Mouse (Mus musculus) megakaryocyte, adult 5-6 weeks (primary cell): ENCODE data around the gene Rbpj. TPM values are rescaled to one million over a fixed set of nuclear protein-coding genes. Genes with fewer than 3 reads are reported as not detected.

ENCODE experiments used
- ATAC-seq: 2 replicates; pipeline ENCODE4 v1.8.0; 2016; ENCODE audit warnings: mild to moderate bottlenecking, inconsistent platforms; ENCODE audit not compliant: poor library complexity, severe bottlenecking
- total RNA-seq, 2 experiments: library from RNA; stranded (forward) in 1 of 2; stranded (reverse) in 1 of 2; fragments of 153-499, 151-499 nt in 1 of 2; fragments of 221-1000, 200-1000 nt in 1 of 2; gene quantifications; 2 replicates each; pipeline versions ENCODE4 v1.2.3 to v1.2.4; 2015 to 2017

Gene Rbpj
- total RNA-seq, 2 experiments from 2014 or later = 50.8 to 93.2 TPM

- ATAC-seq = peak; percentile 57
Measured at GRCm38 (mm10) chr5:53589172-53589960, 123.4 kb downstream of the Rbpj start.

DNA sequence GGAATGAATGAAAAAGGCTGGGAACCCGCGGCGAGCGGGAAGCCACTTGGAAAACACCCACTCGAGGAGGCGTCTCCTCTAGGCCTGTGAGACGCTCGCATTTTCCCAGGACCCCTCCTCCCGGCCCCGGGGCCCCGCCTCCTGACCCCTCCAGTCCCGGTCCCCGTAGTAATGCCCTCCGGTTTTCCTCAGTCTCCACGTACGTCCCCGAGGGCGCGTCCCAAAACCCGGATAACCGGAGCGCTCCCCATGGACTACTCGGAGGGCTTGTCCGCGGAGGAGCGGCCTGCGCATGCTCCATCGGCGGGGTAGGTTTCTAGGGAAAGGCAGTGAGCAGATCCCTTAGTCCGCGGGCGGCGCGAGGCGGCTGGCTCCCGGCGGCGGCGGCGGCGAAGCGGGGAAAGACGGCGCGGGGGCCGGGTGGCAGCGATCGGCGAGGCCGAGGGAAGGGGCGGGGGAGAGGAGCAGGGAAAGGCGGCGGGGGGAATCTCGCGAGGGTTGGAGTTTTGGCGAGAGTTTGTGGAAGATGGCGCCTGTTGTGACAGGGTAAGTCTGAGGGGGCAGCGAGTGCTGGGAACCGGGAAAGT, 124.3 kb downstream of the Rbpj start:
- ATAC-seq = peak; percentile 43

- no peak for ATAC-seq
Measured at GRCm38 (mm10) chr5:53590875-53591682, 125.1 kb downstream of the Rbpj start.

- ATAC-seq = no peak
Measured at GRCm38 (mm10) chr5:53591683-53592050, 125.7 kb downstream of the Rbpj start.

- ATAC-seq = no peak
Measured at GRCm38 (mm10) chr5:53593080-53593688, 127.2 kb downstream of the Rbpj start.

DNA sequence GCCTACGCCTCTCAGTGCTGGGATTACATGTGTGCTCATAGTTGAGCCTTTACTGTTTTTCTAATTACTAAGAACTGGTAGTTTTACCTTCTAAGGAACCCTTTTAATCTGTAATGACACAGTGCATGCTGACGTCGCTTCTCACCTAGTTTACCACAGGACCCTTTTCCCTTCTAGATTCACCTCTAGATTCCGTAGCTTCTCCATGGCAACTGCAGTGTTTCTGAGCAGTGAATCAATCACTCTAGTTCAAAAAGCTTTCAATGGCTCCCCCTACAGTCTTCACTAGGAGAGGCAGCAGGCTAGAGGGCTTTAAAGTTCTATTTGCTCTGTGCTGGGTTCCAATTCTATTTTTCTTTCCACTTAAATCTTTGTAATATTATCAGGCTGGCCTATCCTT, 128.3 kb downstream of the Rbpj start:
- ATAC-seq = peak; percentile 51

- no peak for ATAC-seq
Measured at GRCm38 (mm10) chr5:53598510-53598909, 132.6 kb downstream of the Rbpj start.

GRCm38 (mm10) chr5:53599116-53599515, 133.2 kb downstream of the Rbpj start:
- ATAC-seq = no peak

GRCm38 (mm10) chr5:53602194-53602593, 136.2 kb downstream of the Rbpj start:
- no peak for ATAC-seq

- no peak for ATAC-seq
Measured at GRCm38 (mm10) chr5:53605450-53605849, 139.5 kb downstream of the Rbpj start.

DNA sequence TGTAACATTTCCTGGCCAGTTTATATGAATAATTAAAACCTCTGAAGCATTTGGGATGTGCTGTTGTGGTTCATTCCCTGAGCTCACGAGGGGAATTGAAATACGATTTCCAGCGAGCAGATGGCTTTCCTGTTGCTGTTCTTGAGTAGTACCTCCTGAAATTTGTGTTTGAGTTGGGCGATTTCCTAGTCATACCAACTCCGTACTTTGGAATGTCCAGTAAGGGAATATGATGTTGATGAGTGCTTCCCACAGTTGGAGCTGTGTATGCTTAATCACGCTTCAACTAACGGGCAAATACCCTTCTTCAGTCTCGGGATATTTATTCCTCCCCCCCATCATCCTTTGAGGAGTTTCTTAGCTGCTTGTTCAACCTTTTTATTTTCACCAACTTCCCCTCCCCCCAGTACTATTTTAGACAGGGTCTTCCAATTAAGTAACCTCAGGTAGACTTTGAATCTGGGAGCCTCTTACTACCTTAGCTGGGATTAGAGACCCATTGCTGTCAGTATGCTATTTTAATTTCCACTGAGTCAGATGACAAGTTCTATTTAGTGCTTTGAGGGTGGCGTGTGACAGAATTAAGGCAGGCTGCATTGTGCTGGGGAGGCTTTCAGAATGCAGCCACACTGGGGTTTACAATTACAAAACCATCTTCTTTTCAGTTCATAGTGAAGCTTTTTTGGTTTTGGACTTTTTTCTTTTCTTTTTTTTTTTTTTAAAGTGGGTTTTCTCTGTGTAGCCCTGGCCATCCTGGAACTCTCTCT, 141.5 kb downstream of the Rbpj start:
- ATAC-seq = no peak

DNA sequence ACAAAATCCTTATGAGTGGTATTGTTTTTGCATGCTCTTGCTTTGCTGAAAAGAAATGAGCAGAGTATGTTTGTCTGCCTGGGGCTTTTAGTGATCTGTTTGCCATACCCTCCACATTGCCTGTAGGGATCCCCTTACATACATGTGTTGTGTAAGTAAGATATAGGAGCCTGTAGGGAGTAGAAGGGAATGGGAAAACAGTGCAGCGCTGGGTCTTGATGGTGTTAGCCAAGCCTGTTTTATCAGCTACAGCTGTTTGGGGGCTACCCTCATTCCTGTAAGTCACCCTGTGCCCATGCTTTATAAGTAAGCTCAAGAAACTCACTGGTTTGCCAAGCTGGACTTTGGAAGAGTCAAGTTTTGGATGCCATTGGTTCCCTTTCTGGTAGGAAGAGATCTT, 152.9 kb downstream of the Rbpj start:
- no peak for ATAC-seq

DNA sequence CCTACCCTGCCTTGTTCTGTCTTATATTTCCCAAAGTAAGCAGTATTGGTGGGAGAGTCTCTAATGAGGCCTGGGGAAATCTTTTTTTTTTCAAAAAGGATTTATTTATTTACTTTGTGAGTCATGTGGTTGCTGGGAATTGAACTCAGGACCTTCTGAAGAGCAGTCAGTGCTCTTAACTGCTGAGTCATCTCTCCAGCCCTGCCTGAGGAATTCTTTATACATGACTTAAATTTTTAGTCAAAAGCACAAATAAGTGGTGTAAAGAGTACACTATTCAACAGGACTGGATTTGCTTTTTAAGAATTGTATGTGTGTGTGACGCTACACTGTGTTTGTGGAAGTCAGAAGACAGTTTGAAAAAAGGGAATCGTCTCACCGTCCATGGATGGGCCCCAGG, 166.1 kb downstream of the Rbpj start:
- ATAC-seq = no peak

- no peak for ATAC-seq
Measured at GRCm38 (mm10) chr5:53636795-53637194, 170.8 kb downstream of the Rbpj start.

- ATAC-seq = no peak
Measured at GRCm38 (mm10) chr5:53637206-53637605, 171.3 kb downstream of the Rbpj start.

GRCm38 (mm10) chr5:53638647-53639046, 172.7 kb downstream of the Rbpj start:
- peak; percentile 43; the same call in 1 of the 2 replicates for ATAC-seq

DNA sequence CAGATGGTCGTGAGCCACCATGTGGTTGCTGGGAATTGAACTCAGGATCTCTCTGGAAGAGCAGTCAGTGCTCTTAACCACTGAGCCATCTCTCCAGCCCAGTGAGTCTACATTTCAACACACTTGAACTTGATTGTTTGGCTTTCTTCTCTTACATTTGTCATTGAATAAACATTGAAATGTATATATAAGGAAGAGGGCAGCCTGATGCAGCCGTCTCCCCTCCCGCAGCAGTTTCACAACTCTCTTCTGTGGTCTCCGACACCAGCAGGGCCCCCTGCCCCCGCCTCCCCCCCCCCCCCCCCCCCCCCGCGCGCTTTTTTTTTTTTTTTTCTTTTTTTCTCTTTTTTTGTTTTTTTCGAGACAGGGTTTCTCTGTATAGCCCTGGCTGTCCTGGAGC, 180.7 kb downstream of the Rbpj start:
- ATAC-seq = no peak

DNA sequence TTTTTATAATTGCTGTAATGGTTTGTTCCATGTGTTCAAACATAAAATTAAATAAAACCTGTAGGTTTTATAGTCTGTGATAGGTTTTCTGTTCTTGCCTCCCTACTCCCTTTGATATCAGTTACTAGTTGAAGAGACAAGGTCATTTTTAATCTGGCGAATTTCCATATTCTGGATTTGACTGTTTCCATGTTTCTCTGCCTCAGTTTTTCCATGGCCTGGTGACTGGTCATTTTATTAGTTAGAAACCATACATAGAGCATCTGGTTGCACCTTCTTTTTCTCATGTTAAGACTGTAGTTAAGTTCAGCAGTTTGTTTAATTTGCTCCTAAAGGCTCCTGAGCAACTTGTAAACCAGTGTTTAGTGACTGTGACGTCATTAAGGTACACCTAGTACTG, 181.4 kb downstream of the Rbpj start:
- ATAC-seq = no peak

DNA sequence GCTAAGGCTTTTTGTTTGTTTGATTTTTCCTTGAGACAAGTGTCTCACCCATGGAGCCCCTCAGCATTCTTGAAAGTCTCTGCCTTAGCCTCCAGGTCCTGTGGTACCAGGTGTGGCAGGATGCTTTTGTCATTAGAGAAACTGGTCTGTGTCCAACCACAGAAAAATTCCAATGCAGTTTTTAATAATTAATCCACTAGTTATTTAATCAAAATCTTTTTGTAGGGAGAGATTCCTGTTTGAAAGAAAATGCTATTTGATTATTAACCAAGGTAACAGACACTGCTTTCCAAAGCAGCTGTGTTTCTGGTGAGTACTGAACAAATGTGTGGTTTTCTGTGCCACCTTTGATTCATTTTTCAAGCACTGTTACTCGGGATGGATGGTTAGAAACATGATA, 190.6 kb downstream of the Rbpj start:
- ATAC-seq = no peak

- ATAC-seq = no peak
Measured at GRCm38 (mm10) chr5:53657925-53658324, 192.0 kb downstream of the Rbpj start.

DNA sequence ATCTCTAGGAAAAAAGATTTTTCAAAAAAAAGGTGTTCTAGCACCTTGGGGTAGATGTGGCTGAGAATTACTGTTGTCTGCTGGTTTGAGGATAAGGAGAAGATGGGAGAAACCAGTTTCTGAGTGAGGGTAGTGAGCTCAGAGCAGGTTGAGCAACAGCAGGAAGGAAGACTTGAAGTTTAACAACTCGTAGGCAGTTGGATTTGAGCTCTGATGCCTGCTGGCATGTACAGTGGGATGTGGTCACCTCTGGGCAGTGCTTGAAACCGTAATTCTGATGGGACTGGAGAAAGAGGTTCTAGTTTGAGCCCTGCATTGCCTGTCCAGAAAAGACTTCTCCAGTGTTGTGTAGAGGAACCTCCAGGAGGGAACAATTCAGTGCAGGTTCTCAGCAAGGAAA, 195.6 kb downstream of the Rbpj start:
- ATAC-seq = no peak
